Mouse (Mus musculus) ES-Bruce4 (cell line): ENCODE measurements at regions not wholly inside any gene's neighbourhood (a gene's known extent, or its start where the extent isn't known, plus 50 kb on each side); places are given as distances from the start of the nearest gene placed in this dataset.

ENCODE experiments used
- CTCF ChIP-seq: IDR thresholded peaks from one replicate; pipeline ENCODE4 v1.8.1; 2011; ENCODE audit warnings: low read depth, low read length
- POLR2A ChIP-seq: IDR thresholded peaks from one replicate; pipeline ENCODE4 v1.8.1; 2011; ENCODE audit warnings: low read length; ENCODE audit not compliant: insufficient read depth

- TF ChIP-seq CTCF (no peak), POLR2A (no peak)
Measured at GRCm38 (mm10) chr12:71467820-71468219, 158.1 kb downstream of the Dact1 start.
